Mouse (Mus musculus): Measurements from ENCODE around the gene 1700122O11Rik.

The 1700122O11Rik gene

GRCm38 (mm10) chr17:48038193-48038592, at the start of gene 1700122O11Rik:
Gene 1700122O11Rik, minus strand, starts transcription at chr17:48038293.
- DNase-seq (ENCODE audit: low spot score) = no peak

GRCm38 (mm10) chr17:48080626-48081025, 42.5 kb upstream of the 1700122O11Rik start:
- DNase-seq (ENCODE audit: low spot score) = no peak

GRCm38 (mm10) chr17:48067729-48068128, 29.6 kb upstream of the 1700122O11Rik start:
- DNase-seq (ENCODE audit: low spot score) = no peak

GRCm38 (mm10) chr17:48067083-48067614, 29.1 kb upstream of the 1700122O11Rik start:
- DNase-seq (ENCODE audit: low spot score) = no peak

- DNase-seq (ENCODE audit: low spot score) = no peak
Measured at GRCm38 (mm10) chr17:48065081-48065501, 27.0 kb upstream of the 1700122O11Rik start.

GRCm38 (mm10) chr17:48064196-48064843, 26.2 kb upstream of the 1700122O11Rik start:
- no peak for DNase-seq (ENCODE audit: low spot score)

GRCm38 (mm10) chr17:48057382-48057781, 19.3 kb upstream of the 1700122O11Rik start:
- no peak for DNase-seq (ENCODE audit: low spot score)

GRCm38 (mm10) chr17:48055076-48055816, 17.2 kb upstream of the 1700122O11Rik start:
- no peak for DNase-seq (ENCODE audit: low spot score)

- DNase-seq (ENCODE audit: low spot score) = no peak
Measured at GRCm38 (mm10) chr17:48053646-48054045, 15.6 kb upstream of the 1700122O11Rik start.

GRCm38 (mm10) chr17:48052338-48053067, 14.4 kb upstream of the 1700122O11Rik start:
- no peak for DNase-seq (ENCODE audit: low spot score)

GRCm38 (mm10) chr17:48051638-48052337, 13.7 kb upstream of the 1700122O11Rik start:
- no peak for DNase-seq (ENCODE audit: low spot score)

GRCm38 (mm10) chr17:48045631-48046030, 7.5 kb upstream of the 1700122O11Rik start:
- DNase-seq (ENCODE audit: low spot score) = peak; percentile 39

GRCm38 (mm10) chr17:48043154-48043880, 5.2 kb upstream of the 1700122O11Rik start:
- no peak for DNase-seq (ENCODE audit: low spot score)

- DNase-seq (ENCODE audit: low spot score) = no peak
Measured at GRCm38 (mm10) chr17:48041351-48042287, 3.5 kb upstream of the 1700122O11Rik start.

- no peak for DNase-seq (ENCODE audit: low spot score)
Measured at GRCm38 (mm10) chr17:48039232-48039866, 1.3 kb upstream of the 1700122O11Rik start.

- no peak for DNase-seq (ENCODE audit: low spot score)
Measured at GRCm38 (mm10) chr17:48036921-48037320, 1.2 kb downstream of the 1700122O11Rik start.

GRCm38 (mm10) chr17:48031521-48032430, 6.3 kb downstream of the 1700122O11Rik start:
- DNase-seq (ENCODE audit: low spot score) = no peak

GRCm38 (mm10) chr17:48029241-48029640, 8.9 kb downstream of the 1700122O11Rik start:
- no peak for DNase-seq (ENCODE audit: low spot score)

Data from left cerebral cortex, adult 11 months (tissue).